Mouse (Mus musculus) heart, adult 2 months (tissue): Measurements from ENCODE around the gene Gm10392.

Experiments used
- CTCF ChIP-seq: fragments of 200-600 bp; IDR thresholded peaks from 2 replicates; pipeline ENCODE4 v1.8.1; 2022; ENCODE audit warnings: antibody characterized with exemption, mild to moderate bottlenecking, moderate library complexity
- POLR2A ChIP-seq: fragments of 200-500 bp; IDR thresholded peaks from 2 replicates; pipeline ENCODE4 v1.6.1; 2011; ENCODE audit warnings: mild to moderate bottlenecking, low read depth, low read length, control low read depth; ENCODE audit not compliant: insufficient read depth

GRCm38 (mm10) chr11:77514281-77514831 lies 4.6 kb downstream of the Gm10392 start:
- TF ChIP-seq CTCF (no peak), POLR2A (no peak)
